Mouse (Mus musculus) lung, postnatal 10 days (tissue): ENCODE measurements around the gene Ano2.

ENCODE experiments used
- DNase-seq: peaks from one replicate; pipeline ENCODE4 v3.0.0; 2021

Gene Ano2

DNA sequence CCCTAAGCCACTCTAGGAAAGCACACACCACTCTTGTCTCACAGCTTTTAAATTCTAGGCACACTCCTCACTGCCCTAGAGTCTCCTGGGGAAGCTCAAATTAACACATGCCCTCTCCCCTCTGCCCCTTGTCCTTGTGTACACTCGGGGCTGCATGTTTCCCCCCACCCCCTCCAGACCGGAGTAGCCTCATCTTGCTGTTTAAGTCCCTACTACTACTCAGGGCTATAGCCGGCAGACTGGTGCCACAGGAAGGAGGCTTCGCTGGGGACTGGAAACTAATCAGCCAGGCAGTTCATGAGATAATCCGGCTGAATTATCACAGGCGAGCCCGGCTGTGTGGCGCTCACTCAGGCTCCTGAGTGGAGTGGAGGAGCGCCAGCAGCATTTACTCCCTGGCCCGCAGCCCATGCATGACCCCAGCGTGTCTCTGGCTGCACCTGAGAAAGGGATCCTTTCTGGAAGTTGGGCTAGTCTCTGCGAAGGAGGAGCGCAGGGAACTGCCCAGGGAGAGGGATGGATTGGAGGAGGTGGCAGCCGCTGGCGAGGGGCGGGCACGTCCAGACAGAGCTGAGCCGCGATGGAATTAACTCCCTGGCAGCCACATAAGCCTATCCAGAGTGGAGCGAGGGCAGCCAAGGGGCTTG is at the start of gene Ano2:
TSS of gene Ano2 (plus strand) at position 363 of the 647 bp plus-strand sequence.
- no peak for DNase-seq

DNA sequence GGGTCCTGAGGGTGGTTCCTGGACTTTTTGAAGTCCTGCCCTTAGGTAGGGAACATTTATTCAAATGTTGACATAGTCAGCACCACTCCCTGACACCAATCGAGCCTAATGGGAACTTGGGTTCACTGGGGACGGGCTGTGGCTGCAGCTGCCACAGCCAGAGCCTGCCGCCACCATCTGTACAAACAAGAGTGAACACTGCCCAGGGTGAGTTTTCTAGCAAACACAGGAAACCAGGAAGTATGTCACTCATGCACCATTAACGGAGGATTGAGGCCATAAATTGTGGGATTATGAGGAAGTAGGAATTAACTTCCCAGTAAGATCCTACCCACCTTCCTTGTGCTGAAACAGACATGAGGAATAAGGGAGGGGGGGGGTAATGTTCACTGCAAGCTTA is 49.7 kb upstream of the Ano2 start:
- no peak for DNase-seq

DNA sequence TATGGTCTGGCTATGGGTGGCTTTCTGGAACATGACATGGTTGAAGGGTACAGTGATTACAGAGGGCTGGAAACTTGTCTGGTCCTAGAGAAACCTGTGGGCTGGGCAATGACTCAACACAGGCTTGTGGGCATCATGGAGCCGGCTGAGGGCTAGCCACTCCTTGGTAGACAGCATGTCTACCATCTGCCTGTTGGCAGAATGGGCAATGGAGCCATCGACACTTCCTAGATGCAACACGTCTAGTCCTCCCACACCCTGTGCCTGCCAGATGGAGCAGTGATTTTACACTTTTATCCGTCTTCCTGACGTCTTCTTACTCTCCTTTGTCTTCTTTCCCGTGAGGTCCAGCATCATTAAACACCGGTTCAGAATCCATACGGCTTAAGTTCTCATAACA is 49.1 kb upstream of the Ano2 start:
- DNase-seq = no peak

GRCm38 (mm10) chr6:125648964-125649363 is 41.3 kb upstream of the Ano2 start:
- DNase-seq = peak; percentile 9

GRCm38 (mm10) chr6:125651335-125651734 is 38.9 kb upstream of the Ano2 start:
- DNase-seq = no peak

- DNase-seq = no peak
Measured at GRCm38 (mm10) chr6:125653416-125653815, 36.8 kb upstream of the Ano2 start.

DNA sequence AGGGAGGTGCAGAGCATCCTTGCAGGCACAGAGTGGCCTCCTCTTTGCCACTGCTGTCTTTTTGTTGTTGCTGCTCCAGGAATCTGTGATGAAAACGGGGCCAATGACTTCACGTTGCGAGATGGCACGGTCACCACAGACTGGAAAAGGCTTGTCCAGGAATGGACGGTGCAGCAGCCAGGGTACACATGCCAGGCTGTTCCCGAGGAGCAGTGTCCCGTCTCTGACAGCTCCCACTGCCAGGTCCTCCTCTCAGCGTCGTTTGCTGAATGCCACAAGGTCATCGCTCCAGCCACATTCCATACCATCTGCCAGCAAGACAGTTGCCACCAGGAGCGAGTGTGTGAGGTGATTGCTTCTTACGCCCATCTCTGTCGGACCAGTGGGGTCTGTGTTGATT is 33.3 kb upstream of the Ano2 start:
- DNase-seq = no peak

DNA sequence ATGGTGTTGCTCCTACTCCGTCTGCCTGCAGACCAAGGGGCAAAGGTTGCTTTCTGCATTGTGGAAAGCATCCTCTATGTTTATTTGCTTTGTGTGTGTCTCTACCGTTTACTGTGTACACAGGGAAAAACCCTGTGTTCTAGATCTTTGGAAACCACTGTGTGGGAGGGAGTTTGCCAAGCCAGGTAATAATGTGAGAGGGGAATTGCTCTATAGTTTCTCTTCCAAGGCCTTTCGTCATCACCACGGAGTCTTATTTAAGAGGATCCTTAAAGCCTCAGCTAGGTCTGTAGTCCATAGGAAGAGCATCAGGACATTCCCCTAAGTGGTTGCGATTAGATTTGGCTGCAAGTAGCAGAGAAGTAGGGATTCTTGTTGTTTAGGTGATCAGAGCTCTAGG is 32.3 kb upstream of the Ano2 start:
- no peak for DNase-seq

DNA sequence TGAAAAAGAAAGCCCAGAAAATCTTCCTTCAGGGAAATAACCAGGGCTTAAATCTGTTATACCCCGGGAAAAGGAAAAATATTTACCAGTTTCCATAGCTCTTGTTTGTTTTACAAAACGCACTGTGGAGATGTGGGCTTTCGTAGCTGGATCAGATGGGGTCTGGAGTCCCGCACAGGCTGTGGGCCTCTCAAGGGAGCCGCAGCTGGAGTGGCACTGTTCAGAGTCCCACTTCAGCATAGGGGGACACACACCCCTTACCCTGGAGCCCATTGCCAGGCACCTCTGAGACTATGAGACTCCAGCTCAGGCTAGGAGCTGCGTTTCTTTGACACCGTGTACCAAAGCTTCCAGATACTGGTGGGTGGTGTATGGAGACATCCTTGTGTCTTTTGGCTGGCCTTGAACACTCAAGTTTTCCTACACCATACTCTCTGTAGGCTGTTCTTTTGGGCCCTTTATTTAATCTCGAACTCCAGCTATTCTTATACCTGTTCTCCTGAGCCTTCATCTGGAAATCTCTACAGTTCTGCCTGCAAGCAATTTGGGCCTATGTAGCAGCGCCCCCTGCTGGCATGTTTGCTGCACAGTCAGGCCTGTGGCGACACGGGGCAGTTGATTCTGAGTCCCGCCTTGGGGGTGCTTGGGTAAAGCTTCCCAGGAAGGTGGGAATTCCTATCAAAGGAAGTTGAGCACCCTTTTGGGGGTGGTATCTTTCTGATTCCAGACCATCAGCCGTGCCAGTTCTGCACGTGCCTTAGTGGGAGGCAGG is 28.9 kb upstream of the Ano2 start:
- peak; percentile 82 for DNase-seq

DNA sequence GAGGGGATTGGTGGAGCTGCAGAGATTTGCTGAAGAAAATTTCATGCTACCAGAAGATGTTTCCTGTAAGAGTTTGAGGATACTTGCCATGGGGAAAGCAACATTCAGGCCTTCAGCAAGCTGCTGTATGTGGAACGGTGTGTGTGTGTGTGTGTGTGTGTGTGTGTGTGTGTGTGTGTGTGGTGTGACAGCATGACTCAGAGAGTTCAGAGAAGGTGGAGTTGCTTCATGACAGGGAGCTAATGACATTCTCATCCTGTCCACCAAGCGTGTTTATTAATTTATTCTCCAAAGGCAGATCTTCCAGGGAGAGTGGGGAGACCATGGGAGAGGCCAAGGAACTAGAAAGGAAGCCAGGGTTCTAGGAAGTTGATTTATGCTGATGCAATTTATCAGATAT is 26.3 kb upstream of the Ano2 start:
- DNase-seq = peak; percentile 64

- no peak for DNase-seq
Measured at GRCm38 (mm10) chr6:125671835-125672234, 18.4 kb upstream of the Ano2 start.

GRCm38 (mm10) chr6:125678492-125678891 is 11.7 kb upstream of the Ano2 start:
- DNase-seq = no peak

- peak; percentile 54 for DNase-seq
Measured at GRCm38 (mm10) chr6:125680613-125681012, 9.6 kb upstream of the Ano2 start.

DNA sequence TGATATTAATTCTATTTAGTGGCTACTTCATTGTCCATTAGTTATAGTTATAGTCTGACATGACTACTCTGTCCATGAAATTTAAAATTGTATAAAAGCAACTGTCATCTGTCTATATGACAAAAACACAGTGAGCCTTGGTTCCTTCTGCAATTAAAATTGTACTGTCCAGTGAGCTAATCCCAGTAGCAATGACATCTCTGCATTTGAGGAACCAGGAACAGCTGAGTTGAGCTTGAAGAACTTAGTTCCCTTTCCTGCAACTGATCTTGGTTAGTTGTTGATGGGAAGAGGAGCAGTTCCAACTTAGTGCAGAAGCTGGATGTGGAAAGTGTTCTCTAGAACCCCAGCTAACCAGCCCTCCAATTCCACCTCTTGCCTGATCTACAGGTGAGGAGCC is 4.8 kb upstream of the Ano2 start:
- no peak for DNase-seq

- DNase-seq = no peak
Measured at GRCm38 (mm10) chr6:125687986-125688385, 2.2 kb upstream of the Ano2 start.

- no peak for DNase-seq
Measured at GRCm38 (mm10) chr6:125701146-125701545, 10.9 kb downstream of the Ano2 start.

DNA sequence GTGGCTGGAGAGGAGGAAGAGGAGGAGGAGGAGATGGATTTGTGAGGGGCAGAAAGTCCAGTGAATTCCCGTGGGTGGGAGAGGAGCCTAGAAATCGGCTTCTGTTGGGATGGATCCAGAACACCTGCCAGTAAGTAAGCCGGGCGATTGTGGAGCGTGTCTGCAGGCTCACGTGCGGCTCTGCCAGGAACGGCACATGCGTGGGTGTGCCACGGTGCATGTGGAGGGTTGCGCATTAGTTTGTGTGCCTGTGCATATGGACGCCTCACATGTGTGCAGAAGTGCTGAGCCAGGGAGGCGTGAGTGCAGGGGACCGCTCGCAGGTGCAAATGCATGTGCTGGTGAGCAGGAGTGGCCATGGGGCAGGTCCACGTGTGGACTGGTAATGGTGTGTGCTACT is 21.0 kb downstream of the Ano2 start:
- DNase-seq = no peak

GRCm38 (mm10) chr6:125726408-125726807 is 36.2 kb downstream of the Ano2 start:
- no peak for DNase-seq

- DNase-seq = no peak
Measured at GRCm38 (mm10) chr6:125727484-125727911, 37.3 kb downstream of the Ano2 start.

GRCm38 (mm10) chr6:125729471-125729870 is 39.3 kb downstream of the Ano2 start:
- no peak for DNase-seq

DNA sequence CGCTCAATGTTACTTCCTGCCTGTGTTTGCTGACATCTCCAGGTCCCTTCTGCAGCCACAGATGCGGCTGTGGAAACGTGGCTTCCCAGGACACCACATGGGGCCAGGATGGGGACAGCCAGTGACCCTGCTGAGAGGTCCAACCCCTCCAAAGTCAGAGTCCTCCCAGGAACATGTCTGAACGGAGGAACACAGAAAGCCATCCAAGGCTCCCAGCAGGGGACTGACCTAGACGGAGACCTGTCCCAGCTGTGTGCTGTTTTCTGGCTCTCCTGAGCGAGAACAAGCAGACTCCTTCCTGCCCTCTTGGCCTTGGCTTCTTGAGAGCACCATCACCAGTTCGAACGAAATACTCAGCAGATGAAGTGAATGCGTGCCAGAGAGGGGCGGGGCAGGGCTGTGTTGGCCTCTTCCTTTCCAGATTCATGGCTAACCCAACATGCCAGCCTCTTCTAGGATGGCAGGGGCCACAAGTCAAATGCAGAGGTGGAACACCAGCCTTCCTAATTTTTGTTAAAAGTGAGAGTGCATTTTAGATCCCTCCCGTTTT is 39.8 kb downstream of the Ano2 start:
- no peak for DNase-seq

- no peak for DNase-seq
Measured at GRCm38 (mm10) chr6:125737511-125738285, 47.5 kb downstream of the Ano2 start.
